Mouse (Mus musculus): Measurements from ENCODE around the gene Siah2.

Siah2 gene

GRCm38 (mm10) chr3:58660636-58661035 is 31.6 kb downstream of the Siah2 start:
- DNase-seq (ENCODE audit: low spot score), result no peak

- peak; percentile 29 for DNase-seq (ENCODE audit: low spot score)
These were observed 34.8 kb downstream of the Siah2 start for GRCm38 (mm10) chr3:58657356-58657755.

GRCm38 (mm10) chr3:58655362-58656130 is 36.7 kb downstream of the Siah2 start:
- DNase-seq (ENCODE audit: low spot score), result peak; percentile 76

- DNase-seq (ENCODE audit: low spot score), result peak; percentile 28
These were observed 38.3 kb downstream of the Siah2 start for GRCm38 (mm10) chr3:58653907-58654306.

- no peak for DNase-seq (ENCODE audit: low spot score)
These were observed 41.9 kb downstream of the Siah2 start for GRCm38 (mm10) chr3:58650328-58650727.

GRCm38 (mm10) chr3:58647179-58647578 is 45.0 kb downstream of the Siah2 start:
- DNase-seq (ENCODE audit: low spot score), result no peak

- DNase-seq (ENCODE audit: low spot score), result no peak
These were observed 46.0 kb downstream of the Siah2 start for GRCm38 (mm10) chr3:58646180-58646579.

- DNase-seq (ENCODE audit: low spot score), result peak; percentile 69
These were observed 55.5 kb downstream of the Siah2 start, which contains the start of gene Erich6 for GRCm38 (mm10) chr3:58636406-58637295. TSS of gene Erich6 (minus strand) at chr3:58637207.

GRCm38 (mm10) chr3:58631693-58632092 is 60.5 kb downstream of the Siah2 start:
- DNase-seq (ENCODE audit: low spot score), result no peak

- no peak for DNase-seq (ENCODE audit: low spot score)
These were observed 67.2 kb downstream of the Siah2 start for GRCm38 (mm10) chr3:58624981-58625380.
